Mouse (Mus musculus) hindbrain, embryonic 12.5 days (tissue): ENCODE data around the gene Exoc6b. TPM values are rescaled to one million over a fixed set of nuclear protein-coding genes. Genes with fewer than 3 reads are reported as not detected.

Experiments used
- ATAC-seq: fragments of 200-750 bp; cut with Nextera tagmentation; 2 replicates; pipeline ENCODE4 v1.8.0; 2017; ENCODE audit warnings: moderate TSS enrichment; ENCODE audit not compliant: low FRiP score
- H3K27ac ChIP-seq: fragments of 300-500 bp; sonication (generic); 2 replicates; pipeline ENCODE4 v1.5.1; 2016; ENCODE audit warnings: mild to moderate bottlenecking
- H3K27me3 ChIP-seq: fragments of 300-500 bp; sonication (generic); 2 replicates; pipeline ENCODE4 v1.6.1; 2016; ENCODE audit warnings: mild to moderate bottlenecking
- H3K36me3 ChIP-seq: fragments of 300-500 bp; sonication (generic); 2 replicates; pipeline ENCODE4 v1.6.1; 2016; ENCODE audit warnings: mild to moderate bottlenecking
- H3K4me1 ChIP-seq: fragments of 300-500 bp; sonication (generic); 2 replicates; pipeline ENCODE4 v1.6.1; 2016
- H3K4me2 ChIP-seq: fragments of 300-500 bp; sonication (generic); replicated peaks from 2 replicates; pipeline ENCODE4 v1.6.1; 2016; ENCODE audit warnings: mild to moderate bottlenecking
- H3K4me3 ChIP-seq: fragments of 300-500 bp; sonication (generic); 2 replicates; pipeline ENCODE4 v1.5.1; 2016; ENCODE audit warnings: mild to moderate bottlenecking
- H3K9ac ChIP-seq: fragments of 300-500 bp; sonication (generic); 2 replicates; pipeline ENCODE4 v1.6.1; 2016; ENCODE audit warnings: mild to moderate bottlenecking, moderate library complexity
- H3K9me3 ChIP-seq: fragments of 300-500 bp; sonication (generic); replicated peaks from 2 replicates; pipeline ENCODE4 v1.6.1; 2016; ENCODE audit warnings: mild to moderate bottlenecking
- WGBS: fragments of 180-500 bp; shearing (Covaris S2); methylation state at CpG from one replicate; pipeline ENCODE4 v1.1.7; 2016; 5-methylcytosine and 5-hydroxymethylcytosine counted together
- polyA plus RNA-seq: library from polyadenylated mRNA; unstranded; fragments of >200 nt; fragmentation: Nextera tagmentation; extraction: Ambion mirVana; gene quantifications from 2 replicates; pipeline ENCODE4 v1.2.1, GENCODE M21; 2016

Gene Exoc6b
- polyA plus RNA-seq, 1 experiment from 2014 or later: 51.5 TPM

DNA sequence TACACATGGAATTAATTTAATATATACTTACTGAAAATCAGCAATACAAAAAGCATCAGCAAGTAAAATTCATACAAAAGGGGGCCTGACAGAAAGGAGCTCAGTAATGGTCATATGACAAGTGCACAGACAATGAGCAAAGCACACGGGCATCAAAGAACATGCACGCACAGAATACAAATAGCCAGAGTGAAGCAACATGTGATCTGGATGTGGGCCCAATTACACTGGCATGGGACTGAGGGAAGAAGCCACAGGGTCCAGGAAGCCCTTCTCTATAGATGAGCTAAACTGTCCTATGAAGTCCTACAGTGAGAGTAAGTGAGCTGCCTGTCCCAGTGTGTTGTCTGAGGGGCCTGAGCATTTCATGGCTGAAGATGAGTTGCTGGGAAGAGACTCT, 376.1 kb downstream of the Exoc6b start:
- H3K27ac ChIP-seq: no peak overlapping the region
- no peaks in the 10 kb centered on the region for H3K9me3 ChIP-seq
- H3K4me3 ChIP-seq: no peak overlapping the region
- 52% methylated on average over 2 of the region's 2 CpGs for WGBS
- peaks cover 15% of the 10 kb centered on the region; the same call in 1 of the 2 replicates for H3K4me1 ChIP-seq
- no peak overlapping the region for H3K4me2 ChIP-seq
- H3K36me3 ChIP-seq: no peaks in the 10 kb centered on the region
- ATAC-seq: 0 out of 2 replicates have a peak, but pooled peaks have one; percentile 19
- no peak overlapping the region for H3K9ac ChIP-seq
- no peaks in the 10 kb centered on the region for H3K27me3 ChIP-seq

DNA sequence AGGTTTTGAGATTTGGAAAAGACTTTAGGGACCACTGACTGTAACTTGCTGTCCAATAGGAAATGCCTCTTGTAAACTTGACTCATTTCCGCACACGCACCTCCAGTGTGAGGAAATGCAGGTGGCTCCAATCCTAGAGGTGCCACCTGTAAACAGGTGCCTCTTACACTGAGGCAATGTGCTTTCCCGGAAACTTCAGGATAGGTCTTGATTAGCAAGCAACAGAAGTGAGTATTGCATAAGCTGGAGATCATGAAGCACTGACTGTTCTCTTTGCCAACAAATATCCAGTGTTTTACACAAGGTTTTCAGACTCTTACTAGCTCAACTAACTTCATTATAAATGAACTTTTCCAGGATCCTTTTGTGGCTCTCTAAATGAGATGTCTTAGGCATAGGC, 377.4 kb downstream of the Exoc6b start:
- Histone ChIP-seq H3K9ac (no peak overlapping the region), H3K27me3 (no peaks in the 10 kb centered on the region), H3K27ac (no peak overlapping the region), H3K9me3 (no peaks in the 10 kb centered on the region), H3K36me3 (no peaks in the 10 kb centered on the region), H3K4me3 (no peak overlapping the region), H3K4me2 (no peak overlapping the region), H3K4me1 (peaks cover 7% of the 10 kb centered on the region; the same call in 1 of the 2 replicates)
- no peak for ATAC-seq
- 94% methylated on average over 3 of the region's 3 CpGs for WGBS

DNA sequence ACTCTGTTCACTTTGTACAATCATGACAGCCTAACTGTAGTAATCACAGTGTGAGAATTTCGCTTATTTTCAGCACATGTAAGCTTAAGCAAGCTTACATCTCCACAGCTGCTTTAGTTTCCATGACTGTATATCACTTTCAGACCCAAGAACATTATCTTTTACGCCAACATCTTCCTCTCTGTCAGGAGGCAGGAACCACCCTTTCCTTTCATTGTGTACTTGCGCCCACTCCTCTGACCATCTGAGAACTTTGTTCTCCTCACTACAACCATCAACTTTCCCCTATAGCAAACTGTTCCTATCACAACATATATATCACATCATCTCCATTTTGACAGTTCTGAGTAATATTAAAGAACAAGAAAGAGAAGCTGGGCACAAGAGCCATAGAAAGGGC, 391.5 kb downstream of the Exoc6b start:
- 82% methylated on average over 3 of the region's 3 CpGs for WGBS
- H3K4me1 ChIP-seq: no peaks in the 10 kb centered on the region
- H3K27ac ChIP-seq: no peak overlapping the region
- no peaks in the 10 kb centered on the region for H3K27me3 ChIP-seq
- no peak overlapping the region for H3K9ac ChIP-seq
- no peak for ATAC-seq
- H3K9me3 ChIP-seq: no peaks in the 10 kb centered on the region
- no peak overlapping the region for H3K4me2 ChIP-seq
- no peaks in the 10 kb centered on the region for H3K36me3 ChIP-seq
- no peak overlapping the region for H3K4me3 ChIP-seq

DNA sequence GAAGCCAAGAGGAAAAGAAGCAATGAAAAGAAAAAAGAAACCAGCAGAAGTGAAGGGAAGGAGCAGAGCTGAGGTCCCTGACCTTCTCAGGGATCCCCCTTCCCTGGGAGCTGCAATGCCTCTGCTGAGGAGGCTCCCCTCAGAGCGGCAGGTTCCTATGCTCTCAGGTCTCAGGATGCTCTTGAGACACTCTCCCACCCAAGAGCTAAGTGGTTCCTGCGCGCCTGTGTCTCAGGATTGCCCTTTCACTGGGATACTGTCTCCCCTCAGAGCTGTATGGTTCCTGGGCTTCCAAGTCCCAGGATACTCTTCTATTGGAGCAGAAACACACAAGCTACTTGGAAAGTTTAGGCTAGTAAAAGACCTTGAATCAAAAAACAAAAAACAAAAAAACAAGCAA, 394.4 kb downstream of the Exoc6b start:
- no peaks in the 10 kb centered on the region for H3K4me1 ChIP-seq
- WGBS: 93% methylated on average over 3 of the region's 3 CpGs
- H3K4me3 ChIP-seq: no peak overlapping the region
- H3K36me3 ChIP-seq: no peaks in the 10 kb centered on the region
- H3K9ac ChIP-seq: no peak overlapping the region
- peaks cover 2% of the 10 kb centered on the region; the same call in 1 of the 2 replicates for H3K9me3 ChIP-seq
- no peak overlapping the region for H3K27ac ChIP-seq
- no peak overlapping the region for H3K4me2 ChIP-seq
- ATAC-seq: no peak
- no peaks in the 10 kb centered on the region for H3K27me3 ChIP-seq

DNA sequence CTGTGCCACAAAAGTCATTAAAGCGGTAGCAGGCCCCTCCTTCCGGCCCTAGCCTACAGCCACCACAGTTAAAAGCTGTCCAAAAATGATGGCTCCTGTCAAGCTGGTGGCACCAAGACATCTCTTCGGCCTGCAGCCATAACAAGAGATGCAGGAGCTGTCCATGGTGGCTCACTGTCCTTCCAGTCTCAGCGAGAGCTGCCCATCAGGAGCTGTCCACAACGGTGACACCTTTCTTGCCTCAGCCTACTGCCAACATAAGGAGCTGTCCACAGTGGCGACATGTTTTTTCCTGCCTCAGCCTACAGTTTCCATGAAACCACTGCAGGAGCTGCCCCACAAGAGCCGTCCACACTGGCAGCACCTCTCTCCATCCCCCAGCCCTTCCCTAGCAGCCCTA, 395.2 kb downstream of the Exoc6b start:
- no peaks in the 10 kb centered on the region for H3K27me3 ChIP-seq
- H3K36me3 ChIP-seq: no peaks in the 10 kb centered on the region
- no peak for ATAC-seq
- WGBS: 90% methylated on average over 7 of the region's 7 CpGs
- H3K9ac ChIP-seq: no peak overlapping the region
- H3K27ac ChIP-seq: no peak overlapping the region
- H3K4me1 ChIP-seq: no peaks in the 10 kb centered on the region
- no peak overlapping the region for H3K4me3 ChIP-seq
- H3K9me3 ChIP-seq: peaks cover 2% of the 10 kb centered on the region; the same call in 1 of the 2 replicates
- no peak overlapping the region for H3K4me2 ChIP-seq

DNA sequence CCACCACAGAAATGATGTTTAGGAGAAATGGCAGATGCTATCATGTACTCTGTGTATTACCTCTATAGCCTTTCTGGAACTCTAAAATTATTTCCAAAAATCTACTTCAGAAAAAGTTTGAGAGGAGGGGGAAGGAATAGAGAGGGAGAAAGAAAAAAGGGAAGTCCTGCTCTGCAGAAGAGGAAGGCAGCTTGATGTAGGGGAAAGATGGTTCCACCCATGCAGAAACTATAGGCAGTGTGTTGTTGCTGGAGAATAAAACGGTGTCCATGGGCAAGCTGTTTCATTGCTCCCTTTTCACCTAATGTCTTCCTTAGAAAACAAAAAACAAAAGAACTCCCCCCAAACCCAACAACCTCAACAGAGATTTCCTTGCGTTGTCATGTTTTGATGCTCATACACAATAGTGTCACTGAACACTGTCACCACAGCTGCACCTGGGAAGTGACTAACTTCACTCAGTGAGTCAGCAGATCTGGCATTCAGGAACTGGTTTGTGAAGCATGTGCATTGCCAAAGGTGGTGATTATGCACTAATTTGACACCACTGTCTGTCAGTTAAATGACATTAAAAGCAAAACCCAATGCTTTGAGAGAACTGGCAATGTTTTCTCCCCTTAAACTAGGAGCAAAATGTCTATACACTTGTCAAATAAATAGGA, 407.7 kb downstream of the Exoc6b start:
- H3K9me3 ChIP-seq: no peaks in the 10 kb centered on the region
- H3K27me3 ChIP-seq: no peaks in the 10 kb centered on the region
- no peak for ATAC-seq
- no peak overlapping the region for H3K4me2 ChIP-seq
- H3K4me3 ChIP-seq: no peak overlapping the region
- H3K36me3 ChIP-seq: no peaks in the 10 kb centered on the region
- H3K27ac ChIP-seq: no peak overlapping the region
- H3K4me1 ChIP-seq: no peaks in the 10 kb centered on the region
- 61% methylated on average over 2 of the region's 2 CpGs for WGBS
- H3K9ac ChIP-seq: no peak overlapping the region

DNA sequence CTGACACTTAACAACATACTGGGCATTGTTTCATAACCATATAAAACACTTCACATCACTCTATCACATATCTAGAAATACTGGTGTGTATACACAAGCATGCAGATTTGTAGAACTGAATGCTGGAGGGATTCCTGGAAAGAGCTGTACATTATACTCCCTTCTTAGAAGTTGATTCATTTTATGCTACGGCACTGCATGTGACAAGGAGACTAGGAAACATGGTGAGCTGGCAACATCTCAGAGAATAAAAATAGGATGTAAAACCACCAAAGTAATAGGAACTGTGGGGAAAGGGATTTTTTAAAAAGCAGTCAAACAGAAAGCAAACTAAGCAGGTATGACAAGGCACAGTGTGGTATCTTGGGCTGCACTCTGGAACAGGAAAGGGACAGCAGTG, 408.3 kb downstream of the Exoc6b start:
- no peak overlapping the region for H3K4me2 ChIP-seq
- no peaks in the 10 kb centered on the region for H3K9me3 ChIP-seq
- H3K27me3 ChIP-seq: no peaks in the 10 kb centered on the region
- no peak overlapping the region for H3K27ac ChIP-seq
- H3K9ac ChIP-seq: no peak overlapping the region
- no peaks in the 10 kb centered on the region for H3K4me1 ChIP-seq
- 88% methylated on average over 1 of the region's 1 CpGs for WGBS
- ATAC-seq: no peak
- H3K4me3 ChIP-seq: no peak overlapping the region
- H3K36me3 ChIP-seq: no peaks in the 10 kb centered on the region

DNA sequence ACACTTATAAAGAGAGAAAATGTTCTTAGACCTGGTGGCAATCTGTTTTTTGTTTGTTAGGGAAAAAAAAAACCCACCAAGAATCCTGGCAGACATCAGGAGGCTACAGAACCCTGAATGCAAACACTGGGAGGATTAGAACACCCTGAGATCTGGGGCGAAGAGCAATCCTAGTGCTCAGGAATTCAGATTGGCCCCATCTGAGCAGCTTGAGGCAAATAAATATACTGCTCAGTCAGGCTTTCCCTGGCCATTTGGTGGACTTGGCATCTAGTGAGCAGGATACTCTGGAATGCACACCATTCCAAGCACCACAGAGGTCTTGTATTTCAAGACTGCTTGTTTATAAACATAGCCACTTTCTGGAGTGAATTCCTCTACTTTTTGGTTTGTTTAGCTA, 412.2 kb downstream of the Exoc6b start:
- no peak for ATAC-seq
- H3K4me3 ChIP-seq: no peak overlapping the region
- 74% methylated on average over 1 of the region's 1 CpGs for WGBS

DNA sequence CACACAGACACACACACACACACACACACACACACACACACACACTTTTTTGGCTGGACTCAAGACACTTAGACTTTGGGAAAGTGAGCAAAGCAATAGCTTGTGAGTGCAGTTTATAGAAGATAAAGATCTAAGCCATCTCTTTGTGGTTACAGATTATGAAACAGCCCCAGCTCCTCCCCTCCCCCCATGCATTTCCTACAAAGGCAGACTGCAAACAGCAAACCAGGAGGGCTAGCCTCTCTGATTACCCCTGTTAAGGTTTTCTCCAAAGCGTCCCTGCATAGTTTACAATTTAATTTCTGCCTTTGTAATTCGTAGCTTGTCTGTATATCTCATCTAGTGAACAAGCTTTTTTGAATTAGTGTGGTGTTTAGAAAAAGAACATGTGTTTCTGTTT, 412.6 kb downstream of the Exoc6b start:
- Histone ChIP-seq H3K9ac (no peak overlapping the region), H3K4me2 (no peak overlapping the region), H3K27ac (no peak overlapping the region), H3K4me3 (no peak overlapping the region), H3K27me3 (no peaks in the 10 kb centered on the region), H3K4me1 (no peaks in the 10 kb centered on the region), H3K36me3 (no peaks in the 10 kb centered on the region), H3K9me3 (no peaks in the 10 kb centered on the region)
- ATAC-seq: no peak
- WGBS: 61% methylated on average over 2 of the region's 2 CpGs

More for the DNA sequence above, 412.2 kb downstream of the Exoc6b start:
- H3K9ac ChIP-seq: no peak overlapping the region
- no peaks in the 10 kb centered on the region for H3K9me3 ChIP-seq
- no peak overlapping the region for H3K27ac ChIP-seq
- no peak overlapping the region for H3K4me2 ChIP-seq
- no peaks in the 10 kb centered on the region for H3K27me3 ChIP-seq
- H3K36me3 ChIP-seq: no peaks in the 10 kb centered on the region
- H3K4me1 ChIP-seq: no peaks in the 10 kb centered on the region

DNA sequence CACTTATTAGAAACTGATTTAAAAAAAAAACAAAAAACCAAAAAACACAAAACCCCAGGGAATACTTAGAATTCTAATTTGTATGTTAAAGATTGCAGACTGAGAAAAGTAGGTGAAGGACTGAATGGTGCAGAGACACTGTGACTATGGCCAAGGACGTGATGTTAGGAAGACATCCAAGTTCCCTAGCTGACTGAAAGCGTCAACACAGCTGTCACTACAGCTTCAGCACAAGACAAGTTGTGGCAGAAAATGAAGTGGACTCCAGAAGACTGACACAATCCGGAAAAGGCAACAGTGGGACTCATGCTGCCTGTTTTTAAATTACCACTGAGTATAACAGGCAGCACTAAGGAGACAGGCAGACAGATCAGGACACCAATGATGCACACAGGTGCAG, 417.4 kb downstream of the Exoc6b start:
- H3K4me3 ChIP-seq: no peak overlapping the region
- H3K36me3 ChIP-seq: no peaks in the 10 kb centered on the region
- H3K27ac ChIP-seq: no peak overlapping the region
- peaks cover 5% of the 10 kb centered on the region; the same call in 1 of the 2 replicates for H3K4me1 ChIP-seq
- H3K9me3 ChIP-seq: no peaks in the 10 kb centered on the region
- H3K4me2 ChIP-seq: no peak overlapping the region
- WGBS: 86% methylated on average over 3 of the region's 3 CpGs
- no peak overlapping the region for H3K9ac ChIP-seq
- ATAC-seq: no peak
- H3K27me3 ChIP-seq: no peaks in the 10 kb centered on the region

DNA sequence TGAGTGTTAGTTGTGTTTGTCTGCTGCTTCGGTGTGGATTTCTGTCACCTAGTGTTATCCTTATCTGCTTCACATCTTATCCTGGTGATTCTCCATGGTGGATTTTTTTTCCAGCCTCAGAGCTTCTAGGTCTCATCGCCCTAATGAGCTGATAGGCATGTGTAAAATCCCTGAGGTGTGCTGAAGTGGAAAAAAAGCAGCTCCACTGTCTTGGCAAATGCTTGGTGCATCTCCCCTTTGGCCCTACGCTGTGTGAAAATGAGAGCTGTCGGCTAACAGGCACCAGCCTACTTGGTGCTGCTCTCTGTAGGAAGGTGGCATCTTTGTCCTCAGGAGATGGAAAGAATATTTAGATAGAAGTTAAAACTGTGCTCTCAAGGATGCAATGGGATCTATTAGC, 422.1 kb downstream of the Exoc6b start:
- H3K27ac ChIP-seq: no peak overlapping the region
- peaks cover 12% of the 10 kb centered on the region; the same call in 1 of the 2 replicates for H3K4me1 ChIP-seq
- no peak overlapping the region for H3K9ac ChIP-seq
- whole genome bisulfite sequencing: 77% methylated on average over 4 of the region's 4 CpGs
- H3K4me3 ChIP-seq: no peak overlapping the region
- H3K36me3 ChIP-seq: no peaks in the 10 kb centered on the region
- H3K4me2 ChIP-seq: no peak overlapping the region
- ATAC-seq: no peak
- no peaks in the 10 kb centered on the region for H3K9me3 ChIP-seq
- no peaks in the 10 kb centered on the region for H3K27me3 ChIP-seq

DNA sequence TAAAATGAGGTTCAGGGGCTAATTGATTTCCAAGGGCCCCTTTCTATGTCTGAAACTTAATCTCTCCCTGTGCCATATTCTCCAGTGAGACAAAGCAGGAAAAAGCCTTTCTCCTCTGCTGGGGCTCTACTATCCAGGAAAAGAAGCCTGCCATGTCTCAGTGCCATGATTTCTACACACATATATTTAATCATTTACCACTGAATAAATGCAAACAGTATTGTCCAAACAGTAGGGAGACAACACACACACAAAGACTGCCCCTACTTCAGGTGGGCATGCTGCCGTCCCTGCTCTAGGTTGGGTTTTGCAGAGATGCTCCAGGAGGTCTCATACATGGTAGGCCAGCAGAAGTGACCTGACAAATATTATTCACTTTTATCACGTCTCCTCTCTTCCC, 422.6 kb downstream of the Exoc6b start:
- no peak overlapping the region for H3K27ac ChIP-seq
- ATAC-seq: no peak
- H3K4me2 ChIP-seq: no peak overlapping the region
- no peak overlapping the region for H3K9ac ChIP-seq
- H3K27me3 ChIP-seq: no peaks in the 10 kb centered on the region
- peaks cover 12% of the 10 kb centered on the region; the same call in 1 of the 2 replicates for H3K4me1 ChIP-seq
- H3K9me3 ChIP-seq: no peaks in the 10 kb centered on the region
- no peak overlapping the region for H3K4me3 ChIP-seq
- H3K36me3 ChIP-seq: no peaks in the 10 kb centered on the region
- WGBS: 81% methylated on average over 2 of the region's 2 CpGs

DNA sequence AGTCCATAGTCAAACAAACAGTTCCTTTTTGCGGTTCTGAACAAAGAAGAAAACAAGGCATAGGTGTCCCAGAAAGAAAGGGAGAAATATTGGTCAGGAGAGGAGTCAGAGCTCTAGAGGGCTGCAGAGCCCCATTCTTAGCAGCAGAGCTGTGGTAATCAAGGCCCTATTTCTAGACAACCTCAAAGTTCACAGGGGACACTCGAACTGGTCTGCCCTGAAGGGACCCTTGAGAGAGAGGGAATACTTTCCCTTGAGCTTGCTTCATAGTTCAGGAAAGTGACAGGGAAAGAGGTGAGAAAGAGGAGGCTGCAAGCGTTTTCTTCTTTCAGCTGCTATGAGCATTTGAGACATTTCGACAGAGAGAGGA, 428.3 kb downstream of the Exoc6b start:
- Histone ChIP-seq H3K27me3 (no peaks in the 10 kb centered on the region), H3K27ac (no peak overlapping the region), H3K9ac (no peak overlapping the region), H3K4me1 (peaks cover 8% of the 10 kb centered on the region), H3K36me3 (no peaks in the 10 kb centered on the region), H3K4me2 (no peak overlapping the region), H3K4me3 (no peak overlapping the region), H3K9me3 (no peaks in the 10 kb centered on the region)
- no peak for ATAC-seq
- 76% methylated on average over 4 of the region's 4 CpGs for WGBS
